Mouse (Mus musculus): ENCODE results near the gene Rubcn. TPM values are rescaled to one million over a fixed set of nuclear protein-coding genes. Genes with fewer than 3 reads are reported as not detected.

The Rubcn gene
- polyA plus RNA-seq, 1 experiment from 2014 or later, result 24.2 TPM

GRCm38 (mm10) chr16:32813362-32813761 lies 64.2 kb downstream of the Rubcn start:
- H3K9me3 ChIP-seq, result no peaks in the 10 kb centered on the region
- H3K36me3 ChIP-seq, result no peaks in the 10 kb centered on the region
- H3K27ac ChIP-seq, result no peak overlapping the region
- no peak overlapping the region for H3K4me3 ChIP-seq
- peak overlapping the region; percentile 36 for H3K4me2 ChIP-seq
- no peaks in the 10 kb centered on the region for H3K27me3 ChIP-seq
- H3K4me1 ChIP-seq, result peaks cover 13% of the 10 kb centered on the region
- no peak overlapping the region for H3K9ac ChIP-seq
- 47% methylated on average over 9 of the region's 9 CpGs for WGBS
- no peak for ATAC-seq (ENCODE audit: insufficient number of reproducible peaks, low FRiP score, low TSS enrichment, low read depth)

DNA sequence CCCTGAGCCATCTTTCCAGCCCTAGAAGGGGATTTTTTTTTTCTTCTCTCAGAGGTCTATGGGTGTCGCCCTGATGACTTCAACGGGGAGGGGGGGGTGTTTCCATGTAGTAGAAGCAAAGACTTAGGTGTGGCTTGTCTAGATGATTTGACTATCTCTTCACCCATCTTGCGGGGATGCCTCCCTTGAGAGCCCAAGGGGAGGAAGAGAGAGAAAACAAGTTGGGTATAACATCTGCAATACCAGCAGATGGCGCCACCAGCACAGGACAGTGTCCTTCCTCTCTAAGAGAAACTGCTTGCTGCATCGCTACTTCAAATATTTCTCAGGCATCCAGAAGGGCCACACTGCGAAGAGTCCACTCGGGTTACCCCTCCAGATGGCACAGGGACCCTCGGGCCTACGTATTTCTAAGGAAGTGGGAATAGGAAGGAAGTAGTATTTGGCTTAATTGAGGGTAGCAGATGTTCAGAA lies 64.6 kb downstream of the Rubcn start:
- WGBS, result 2% methylated on average over 9 of the region's 9 CpGs
- ATAC-seq (ENCODE audit: insufficient number of reproducible peaks, low FRiP score, low TSS enrichment, low read depth), result no peak

GRCm38 (mm10) chr16:32810321-32810720 lies 67.2 kb downstream of the Rubcn start, which contains the start of gene Smbd1:
TSS of gene Smbd1 (minus strand) at chr16:32810477.
- H3K9ac ChIP-seq, result no peak within 1 kb of the TSS
- H3K27ac ChIP-seq, result no peak within 1 kb of the TSS
- no peaks in the 10 kb centered on the region for H3K9me3 ChIP-seq
- 76% methylated on average over 4 of the region's 4 CpGs for WGBS
- no peaks in the 10 kb centered on the region for H3K36me3 ChIP-seq
- no peaks in the 10 kb centered on the region for H3K27me3 ChIP-seq
- no peak within 1 kb of the TSS for H3K4me3 ChIP-seq
- no peak within 1 kb of the TSS for H3K4me2 ChIP-seq
- no peak for ATAC-seq (ENCODE audit: insufficient number of reproducible peaks, low FRiP score, low TSS enrichment, low read depth)
- peaks cover 13% of the 10 kb centered on the region for H3K4me1 ChIP-seq

More for the DNA sequence above, 64.6 kb downstream of the Rubcn start:
- Histone ChIP-seq H3K4me3 (no peak overlapping the region), H3K36me3 (no peaks in the 10 kb centered on the region), H3K27me3 (no peaks in the 10 kb centered on the region), H3K9ac (no peak overlapping the region), H3K9me3 (no peaks in the 10 kb centered on the region), H3K27ac (no peak overlapping the region), H3K4me1 (peaks cover 13% of the 10 kb centered on the region), H3K4me2 (peak overlapping the region; percentile 36)

GRCm38 (mm10) chr16:32807408-32808185 lies 70.0 kb downstream of the Rubcn start:
- peaks cover 10% of the 10 kb centered on the region for H3K4me1 ChIP-seq
- no peak for ATAC-seq (ENCODE audit: insufficient number of reproducible peaks, low FRiP score, low TSS enrichment, low read depth)
- 54% methylated on average over 8 of the region's 8 CpGs for whole genome bisulfite sequencing

DNA sequence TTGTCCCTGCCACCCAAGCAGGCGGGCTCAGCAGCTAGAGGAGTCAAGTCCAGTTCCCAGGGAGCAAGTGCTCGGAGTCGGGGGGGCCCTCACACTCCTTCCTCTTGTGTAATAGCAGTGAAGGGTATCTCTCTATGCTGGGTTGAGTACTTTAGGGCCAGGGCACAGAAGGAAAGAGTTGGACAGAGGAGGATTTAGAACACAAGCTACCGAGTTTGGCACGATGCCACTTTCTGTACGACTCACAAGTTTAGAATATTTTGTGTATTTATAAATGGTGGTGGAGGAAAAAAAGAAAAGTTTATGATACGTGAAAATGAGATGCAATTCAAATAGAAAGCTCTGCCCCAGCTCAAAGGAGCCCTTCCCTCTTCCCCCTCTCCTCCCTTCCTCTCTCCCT lies 72.4 kb downstream of the Rubcn start:
- no peak for ATAC-seq (ENCODE audit: insufficient number of reproducible peaks, low FRiP score, low TSS enrichment, low read depth)

More at GRCm38 (mm10) chr16:32807408-32808185, 70.0 kb downstream of the Rubcn start:
- Histone ChIP-seq H3K36me3 (no peaks in the 10 kb centered on the region), H3K27ac (no peak overlapping the region), H3K9me3 (no peaks in the 10 kb centered on the region), H3K27me3 (no peaks in the 10 kb centered on the region), H3K4me2 (no peak overlapping the region), H3K4me3 (no peak overlapping the region), H3K9ac (no peak overlapping the region)

GRCm38 (mm10) chr16:32803901-32804300 lies 73.7 kb downstream of the Rubcn start:
- WGBS, result 23% methylated on average over 5 of the region's 5 CpGs
- H3K36me3 ChIP-seq, result no peaks in the 10 kb centered on the region
- no peak overlapping the region for H3K27ac ChIP-seq
- ATAC-seq (ENCODE audit: insufficient number of reproducible peaks, low FRiP score, low TSS enrichment, low read depth), result no peak
- H3K9me3 ChIP-seq, result no peaks in the 10 kb centered on the region
- peaks cover 10% of the 10 kb centered on the region for H3K4me1 ChIP-seq
- H3K27me3 ChIP-seq, result no peaks in the 10 kb centered on the region
- H3K4me2 ChIP-seq, result no peak overlapping the region
- H3K9ac ChIP-seq, result no peak overlapping the region
- no peak overlapping the region for H3K4me3 ChIP-seq

More for the DNA sequence above, 72.4 kb downstream of the Rubcn start:
- Histone ChIP-seq H3K36me3 (no peaks in the 10 kb centered on the region), H3K27ac (no peak overlapping the region), H3K4me2 (no peak overlapping the region), H3K4me1 (peaks cover 10% of the 10 kb centered on the region), H3K27me3 (no peaks in the 10 kb centered on the region), H3K4me3 (no peak overlapping the region), H3K9ac (no peak overlapping the region), H3K9me3 (no peaks in the 10 kb centered on the region)
- 66% methylated on average over 7 of the region's 7 CpGs for whole genome bisulfite sequencing

DNA sequence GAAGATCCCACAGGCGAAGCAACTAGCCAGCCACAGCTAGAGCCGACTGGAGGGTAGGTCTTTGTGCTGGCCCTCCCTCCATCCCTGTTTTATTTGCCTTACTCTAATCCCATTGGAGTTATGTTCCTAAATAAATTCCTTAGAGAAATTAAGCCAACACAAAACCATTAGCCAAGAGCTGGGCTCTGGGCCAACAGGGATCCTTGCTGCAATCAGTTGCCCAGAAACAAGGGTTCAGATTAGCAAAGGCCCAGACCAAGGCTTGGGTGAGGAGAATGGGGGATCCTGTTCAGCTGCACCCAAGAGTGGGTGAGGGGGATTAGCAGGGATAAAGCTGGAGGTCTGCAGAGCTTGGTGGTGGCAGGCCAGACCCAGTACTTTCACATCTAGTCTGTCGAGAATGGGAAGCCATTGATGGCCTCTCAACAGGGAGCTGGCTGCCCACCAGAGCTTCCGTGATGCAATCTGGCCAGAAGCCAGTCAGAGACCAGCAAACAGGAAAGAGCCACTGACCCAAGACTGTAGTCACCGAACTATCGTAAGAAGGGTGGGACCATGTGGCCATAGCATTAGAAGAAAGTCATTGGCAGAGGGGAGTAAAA lies 74.2 kb downstream of the Rubcn start:
- 39% methylated on average over 6 of the region's 6 CpGs for WGBS
- no peak overlapping the region for H3K4me3 ChIP-seq
- no peaks in the 10 kb centered on the region for H3K36me3 ChIP-seq
- H3K9me3 ChIP-seq, result no peaks in the 10 kb centered on the region
- peak overlapping the region; percentile 38; the same call in 1 of the 2 replicates for H3K27ac ChIP-seq
- H3K27me3 ChIP-seq, result no peaks in the 10 kb centered on the region
- no peak for ATAC-seq (ENCODE audit: insufficient number of reproducible peaks, low FRiP score, low TSS enrichment, low read depth)
- no peak overlapping the region for H3K9ac ChIP-seq
- no peak overlapping the region for H3K4me2 ChIP-seq
- peaks cover 12% of the 10 kb centered on the region for H3K4me1 ChIP-seq

DNA sequence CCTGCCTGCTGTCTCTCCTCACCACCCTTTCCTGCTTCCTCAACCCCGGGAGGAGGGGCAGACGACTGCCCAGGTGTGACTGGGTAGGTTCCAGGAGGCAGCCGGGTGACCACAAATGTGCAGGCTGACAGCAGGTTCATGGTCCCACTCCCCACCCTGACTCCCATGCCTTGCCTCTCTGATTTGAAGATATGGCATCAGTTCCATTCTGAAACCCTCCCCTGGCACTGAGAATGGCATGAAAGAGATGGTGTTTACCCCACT lies 80.2 kb downstream of the Rubcn start, which contains the start of gene Muc20:
Gene Muc20 (minus strand): TSS at position 10 of the 264 bp plus-strand sequence.
- no peak for ATAC-seq (ENCODE audit: insufficient number of reproducible peaks, low FRiP score, low TSS enrichment, low read depth)
- H3K9ac ChIP-seq, result no peak within 1 kb of the TSS
- no peaks in the 10 kb centered on the region for H3K27me3 ChIP-seq
- no peak within 1 kb of the TSS for H3K4me2 ChIP-seq
- no peak within 1 kb of the TSS for H3K27ac ChIP-seq
- H3K36me3 ChIP-seq, result no peaks in the 10 kb centered on the region
- WGBS, result 67% methylated on average over 3 of the region's 3 CpGs
- no peak within 1 kb of the TSS for H3K4me3 ChIP-seq
- H3K9me3 ChIP-seq, result no peaks in the 10 kb centered on the region
- 0 out of 2 replicates have a peak, but pooled peaks cover 2% of the 10 kb centered on the region for H3K4me1 ChIP-seq

GRCm38 (mm10) chr16:32796676-32797425 lies 80.7 kb downstream of the Rubcn start:
- Histone ChIP-seq H3K4me2 (no peak overlapping the region), H3K27me3 (no peaks in the 10 kb centered on the region), H3K4me1 (0 out of 2 replicates have a peak, but pooled peaks cover 2% of the 10 kb centered on the region), H3K9me3 (no peaks in the 10 kb centered on the region), H3K9ac (no peak overlapping the region), H3K36me3 (no peaks in the 10 kb centered on the region), H3K4me3 (no peak overlapping the region), H3K27ac (no peak overlapping the region)
- 56% methylated on average over 14 of the region's 14 CpGs for WGBS
- ATAC-seq (ENCODE audit: insufficient number of reproducible peaks, low FRiP score, low TSS enrichment, low read depth), result no peak

DNA sequence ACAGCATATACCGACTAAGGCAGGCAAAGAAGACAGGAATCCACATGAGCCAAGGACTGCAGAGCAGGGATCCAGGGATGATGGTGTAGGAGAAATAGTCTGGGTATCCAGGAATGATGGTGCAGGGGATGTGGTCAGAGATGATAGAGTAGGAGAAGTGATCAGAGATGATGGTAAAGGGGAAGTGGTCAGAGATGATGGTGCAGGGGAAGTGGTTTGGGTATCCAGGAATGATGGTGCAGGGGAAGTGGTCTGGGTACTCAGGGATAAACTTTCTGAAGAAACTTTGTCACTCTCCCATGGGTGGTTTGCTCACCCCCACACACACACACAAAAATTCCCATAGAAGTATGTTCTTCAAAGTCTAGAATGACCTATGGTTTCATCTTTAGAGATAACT lies 82.4 kb downstream of the Rubcn start:
- WGBS, result 97% methylated on average over 1 of the region's 1 CpGs
- no peak overlapping the region for H3K4me3 ChIP-seq

GRCm38 (mm10) chr16:32790056-32790455 lies 87.5 kb downstream of the Rubcn start:
- Histone ChIP-seq H3K9ac (no peak overlapping the region), H3K9me3 (no peaks in the 10 kb centered on the region), H3K27ac (no peak overlapping the region), H3K4me1 (no peaks in the 10 kb centered on the region), H3K36me3 (no peaks in the 10 kb centered on the region), H3K4me2 (no peak overlapping the region), H3K27me3 (no peaks in the 10 kb centered on the region), H3K4me3 (no peak overlapping the region)
- 92% methylated on average over 5 of the region's 5 CpGs for WGBS
- ATAC-seq (ENCODE audit: insufficient number of reproducible peaks, low FRiP score, low TSS enrichment, low read depth), result no peak

More for the DNA sequence above, 82.4 kb downstream of the Rubcn start:
- H3K27ac ChIP-seq, result no peak overlapping the region
- H3K9me3 ChIP-seq, result no peaks in the 10 kb centered on the region
- H3K4me2 ChIP-seq, result no peak overlapping the region
- H3K27me3 ChIP-seq, result no peaks in the 10 kb centered on the region
- no peaks in the 10 kb centered on the region for H3K36me3 ChIP-seq
- no peak overlapping the region for H3K9ac ChIP-seq
- ATAC-seq (ENCODE audit: insufficient number of reproducible peaks, low FRiP score, low TSS enrichment, low read depth), result no peak
- 0 out of 2 replicates have a peak, but pooled peaks cover 2% of the 10 kb centered on the region for H3K4me1 ChIP-seq

GRCm38 (mm10) chr16:32784840-32785239 lies 92.7 kb downstream of the Rubcn start:
- Histone ChIP-seq H3K36me3 (no peaks in the 10 kb centered on the region), H3K9ac (no peak overlapping the region), H3K27ac (no peak overlapping the region), H3K4me1 (no peaks in the 10 kb centered on the region), H3K27me3 (no peaks in the 10 kb centered on the region), H3K4me3 (no peak overlapping the region), H3K9me3 (no peaks in the 10 kb centered on the region), H3K4me2 (no peak overlapping the region)
- ATAC-seq (ENCODE audit: insufficient number of reproducible peaks, low FRiP score, low TSS enrichment, low read depth), result no peak
- WGBS, result 79% methylated on average over 13 of the region's 13 CpGs
